Mouse (Mus musculus): ENCODE data around the gene Bglap. TPM values are rescaled to one million over a fixed set of nuclear protein-coding genes. Genes with fewer than 3 reads are reported as not detected.

Bglap gene
- polyA plus RNA-seq, 1 experiment from 2014 or later: not detected

GRCm38 (mm10) chr3:88334029-88334658 lies 50.1 kb downstream of the Bglap start:
- 32% methylated on average over 12 of the region's 12 CpGs for WGBS (ENCODE audit: insufficient replicate concordance)
- H3K9me3 ChIP-seq (replicated peaks; ENCODE audit: control insufficient read depth, low read length): no peaks in the 10 kb centered on the region
- H3K27ac ChIP-seq (ENCODE audit: low read depth, low read length): no peak overlapping the region
- no peaks in the 10 kb centered on the region for H3K27me3 ChIP-seq (ENCODE audit: control insufficient read depth, insufficient read depth, low read length)
- no peak overlapping the region for H3K4me3 ChIP-seq (ENCODE audit: low read depth, low read length)
- H3K4me1 ChIP-seq (ENCODE audit: control insufficient read depth, insufficient read depth, low read length): peaks cover 14% of the 10 kb centered on the region
- ATAC-seq (replicated peaks; ENCODE audit: insufficient number of reproducible peaks, low FRiP score, low TSS enrichment): no peak
- H3K9ac ChIP-seq (ENCODE audit: low read depth, low read length): no peak overlapping the region; the same call in 1 of the 2 replicates
- H3K4me2 ChIP-seq: peak overlapping the region; percentile 82
- peaks cover 3% of the 10 kb centered on the region for H3K36me3 ChIP-seq (ENCODE audit: control insufficient read depth, insufficient read depth, low read length)

Other genes starting within 250 kb of the Bglap start
- gene Mef2d, start 242.1 kb downstream of the Bglap start, polyA plus RNA-seq (2014; fragmentation: Nextera tagmentation; extraction: Ambion mirVana): 39.8 and 45.1 TPM in 2 replicates
- 0.10 TPM in 1 of 2 replicates, not detected in the other for gene Rhbg, start 129.8 kb downstream of the Bglap start, polyA plus RNA-seq (2014; fragmentation: Nextera tagmentation; extraction: Ambion mirVana)
- 0.31 TPM in 1 of 2 replicates, not detected in the other for gene Gm38392, start 97.3 kb downstream of the Bglap start, polyA plus RNA-seq (2014; fragmentation: Nextera tagmentation; extraction: Ambion mirVana)
- gene Tsacc, start 87.5 kb downstream of the Bglap start, polyA plus RNA-seq (2014; fragmentation: Nextera tagmentation; extraction: Ambion mirVana): 12.8 and 14.9 TPM in 2 replicates
- 491 and 516 TPM in 2 replicates for gene Cct3, start 87.3 kb downstream of the Bglap start, polyA plus RNA-seq (2014; fragmentation: Nextera tagmentation; extraction: Ambion mirVana)
- 106 and 118 TPM in 2 replicates for gene Glmp, start 59.4 kb downstream of the Bglap start, polyA plus RNA-seq (2014; fragmentation: Nextera tagmentation; extraction: Ambion mirVana)
- gene Tmem79, start 48.3 kb downstream of the Bglap start, polyA plus RNA-seq (2014; fragmentation: Nextera tagmentation; extraction: Ambion mirVana): 1.3 TPM in 2 replicates
- gene Smg5, start 48.2 kb downstream of the Bglap start, polyA plus RNA-seq (2014; fragmentation: Nextera tagmentation; extraction: Ambion mirVana): 35.2 and 37.8 TPM in 2 replicates
- gene Paqr6, start 19.9 kb downstream of the Bglap start, polyA plus RNA-seq (2014; fragmentation: Nextera tagmentation; extraction: Ambion mirVana): 2.7 and 3.0 TPM in 2 replicates
- not detected in 2 replicates for gene Bglap3, start 11.7 kb downstream of the Bglap start, polyA plus RNA-seq (2014; fragmentation: Nextera tagmentation; extraction: Ambion mirVana)
- not detected in 2 replicates for gene Bglap2, start 5.8 kb downstream of the Bglap start, polyA plus RNA-seq (2014; fragmentation: Nextera tagmentation; extraction: Ambion mirVana)
- gene Pmf1, start 25.9 kb upstream of the Bglap start, polyA plus RNA-seq (2014; fragmentation: Nextera tagmentation; extraction: Ambion mirVana): 115 and 118 TPM in 2 replicates
- gene Slc25a44, start 40.7 kb upstream of the Bglap start, polyA plus RNA-seq (2014; fragmentation: Nextera tagmentation; extraction: Ambion mirVana): 14.8 and 15.6 TPM in 2 replicates
- gene Sema4a, start 76.7 kb upstream of the Bglap start, polyA plus RNA-seq (2014; fragmentation: Nextera tagmentation; extraction: Ambion mirVana): 0.80 and 0.92 TPM in 2 replicates
- 78.2 and 82.0 TPM in 2 replicates for gene Lmna, start 125.5 kb upstream of the Bglap start, polyA plus RNA-seq (2014; fragmentation: Nextera tagmentation; extraction: Ambion mirVana)
- gene Mex3a, start 147.9 kb upstream of the Bglap start, polyA plus RNA-seq (2014; fragmentation: Nextera tagmentation; extraction: Ambion mirVana): 16.5 and 16.9 TPM in 2 replicates
- 0.21 TPM in 1 of 2 replicates, not detected in the other for gene Rab25, start 163.8 kb upstream of the Bglap start, polyA plus RNA-seq (2014; fragmentation: Nextera tagmentation; extraction: Ambion mirVana)
- gene Lamtor2, start 168.6 kb upstream of the Bglap start, polyA plus RNA-seq (2014; fragmentation: Nextera tagmentation; extraction: Ambion mirVana): 86.9 and 110 TPM in 2 replicates
- gene Ubqln4, start 169.3 kb upstream of the Bglap start, polyA plus RNA-seq (2014; fragmentation: Nextera tagmentation; extraction: Ambion mirVana): 48.8 and 49.5 TPM in 2 replicates
- 206 and 229 TPM in 2 replicates for gene Ssr2, start 191.4 kb upstream of the Bglap start, polyA plus RNA-seq (2014; fragmentation: Nextera tagmentation; extraction: Ambion mirVana)
- 91.4 and 102 TPM in 2 replicates for gene Arhgef2, start 221.5 kb upstream of the Bglap start, polyA plus RNA-seq (2014; fragmentation: Nextera tagmentation; extraction: Ambion mirVana)

Data from heart, embryonic 11.5 days (tissue).